ENCODE assay signal across 9 mouse cellular contexts in genomic region chr10:29143566-29144335, GRCm38 (mm10). TPM values are rescaled to one million over a fixed set of nuclear protein-coding genes. Genes with fewer than 3 reads are reported as not detected.
DNase-seq lines count a peak whose midpoint lies in the region; ATAC-seq and TF ChIP-seq lines count a peak whose summit lies in the region.
"Had no signal": no experiment of that assay in that cellular context is flagged by ENCODE, and none has a peak within 500 bp of the region (broad histone marks: within the 10 kb centered on the region; RNA-seq: fewer than 3 reads in every experiment).

TSS of gene Soga3 (plus strand) at chr10:29143839.

- WGBS in embryonic facial prominence, embryonic 13.5 days: under 1% methylated on average over 34 of the region's 34 CpGs
- 1% methylated on average over 34 of the region's 34 CpGs for WGBS in intestine, postnatal 0 days
- under 1% methylated on average over 34 of the region's 34 CpGs for WGBS in midbrain, embryonic 14.5 days

- no peaks in the 10 kb centered on the region for H3K36me3 ChIP-seq in ES-E14 (ENCODE audit: control insufficient read depth, insufficient read depth, low read length, poor library complexity, severe bottlenecking)
- no peaks in the 10 kb centered on the region for H3K36me3 ChIP-seq in embryonic facial prominence, embryonic 13.5 days
- H3K36me3 ChIP-seq in intestine, postnatal 0 days (ENCODE audit: control insufficient read depth, insufficient read depth): no peaks in the 10 kb centered on the region
- H3K36me3 ChIP-seq in midbrain, embryonic 14.5 days (ENCODE audit: control insufficient read depth, insufficient read depth, low read length): peaks cover 2% of the 10 kb centered on the region; the same call in 1 of the 2 replicates

- no peaks in the 10 kb centered on the region for H3K9me3 ChIP-seq in ES-E14 (ENCODE audit: control insufficient read depth, insufficient read depth, low read depth, low read length)
- no peaks in the 10 kb centered on the region for H3K9me3 ChIP-seq in embryonic facial prominence, embryonic 13.5 days
- H3K9me3 ChIP-seq in intestine, postnatal 0 days (ENCODE audit: control insufficient read depth): no peaks in the 10 kb centered on the region
- H3K9me3 ChIP-seq in midbrain, embryonic 14.5 days (ENCODE audit: control insufficient read depth, low read length): no peaks in the 10 kb centered on the region

- in situ Hi-C loops in ES-E14 (cut with MboI; ENCODE audit: low sequenced_read_pairs in 2 of 2, unreplicated experiment in 2 of 2): no loop called here

- H3K4me3 ChIP-seq in ES-E14 (ENCODE audit: insufficient read depth in 1 of 2, low read depth in 1 of 2, low read length in 2 of 2, poor library complexity in 1 of 2, severe bottlenecking in 1 of 2): peak within 1 kb of the TSS; percentile 59 to 61
- H3K4me3 ChIP-seq in embryonic facial prominence, embryonic 13.5 days: peak within 1 kb of the TSS; percentile 39
- peak within 1 kb of the TSS; percentile 17 for H3K4me3 ChIP-seq in intestine, postnatal 0 days (ENCODE audit: low read depth, low read length)
- H3K4me3 ChIP-seq in midbrain, embryonic 14.5 days (replicated peaks; ENCODE audit: low read depth, low read length): peak within 1 kb of the TSS; percentile 86
- H3K4me3 ChIP-seq: erythroblast, embryonic 14.5 days had no signal

- H3K4me2 ChIP-seq in embryonic facial prominence, embryonic 13.5 days: peak within 1 kb of the TSS; percentile 59
- peak within 1 kb of the TSS; percentile 27; the same call in 1 of the 2 replicates for H3K4me2 ChIP-seq in intestine, postnatal 0 days (replicated peaks; ENCODE audit: low read depth)
- H3K4me2 ChIP-seq in midbrain, embryonic 14.5 days (ENCODE audit: low read length): peak within 1 kb of the TSS; percentile 82

- no peak within 1 kb of the TSS; the same call in 1 of the 2 replicates for H3K9ac ChIP-seq in ES-E14 (ENCODE audit: insufficient read depth, low read depth, low read length, poor library complexity, severe bottlenecking)
- H3K9ac ChIP-seq in embryonic facial prominence, embryonic 13.5 days: peak within 1 kb of the TSS; percentile 44; the same call in 1 of the 2 replicates
- no peak within 1 kb of the TSS for H3K9ac ChIP-seq in intestine, postnatal 0 days (ENCODE audit: low read depth, low read length)
- H3K9ac ChIP-seq in midbrain, embryonic 14.5 days (replicated peaks; ENCODE audit: low read length): peak within 1 kb of the TSS; percentile 93

- peaks cover 69% of the 10 kb centered on the region for H3K27me3 ChIP-seq in embryonic facial prominence, embryonic 13.5 days
- peaks cover 40% of the 10 kb centered on the region for H3K27me3 ChIP-seq in intestine, postnatal 0 days (replicated peaks; ENCODE audit: control insufficient read depth, insufficient read depth, low read length)
- no peaks in the 10 kb centered on the region for H3K27me3 ChIP-seq in midbrain, embryonic 14.5 days (ENCODE audit: control insufficient read depth, insufficient read depth, low read length)

- peak; percentile 49 for DNase-seq in ES-E14 (ENCODE audit: low read depth, low spot score)
- DNase-seq in adrenal gland, adult 8-10 months: no peak
- DNase-seq in midbrain, embryonic 14.5 days: peak; percentile 95
- DNase-seq in gastrocnemius, adult 18-20 months (ENCODE audit: low spot score): no peak
- DNase-seq in gastrocnemius, postnatal 25 days: no peak

- H3K27ac ChIP-seq in ES-E14 (ENCODE audit: insufficient read depth, low read depth, low read length, poor library complexity, severe bottlenecking): no peak within 1 kb of the TSS; the same call in 1 of the 2 replicates
- no peak within 1 kb of the TSS for H3K27ac ChIP-seq in embryonic facial prominence, embryonic 13.5 days
- H3K27ac ChIP-seq in intestine, postnatal 0 days (ENCODE audit: low read depth, low read length): no peak within 1 kb of the TSS
- peak within 1 kb of the TSS; percentile 99 for H3K27ac ChIP-seq in midbrain, embryonic 14.5 days (replicated peaks; ENCODE audit: low read depth, low read length)

- H3K4me1 ChIP-seq in ES-E14 (ENCODE audit: control insufficient read depth in 2 of 2, insufficient read depth in 2 of 2, low read length in 2 of 2, poor library complexity in 1 of 2): peaks cover 0 to 3% of the 10 kb centered on the region in 2 experiments; a peak in 2 of 4 replicates
- H3K4me1 ChIP-seq in embryonic facial prominence, embryonic 13.5 days: peaks cover 27% of the 10 kb centered on the region
- no peaks in the 10 kb centered on the region for H3K4me1 ChIP-seq in intestine, postnatal 0 days (replicated peaks; ENCODE audit: control insufficient read depth, insufficient read depth, low read length)
- H3K4me1 ChIP-seq in midbrain, embryonic 14.5 days (ENCODE audit: control insufficient read depth, insufficient read depth, low read length): peaks cover 15% of the 10 kb centered on the region

- no peak for TF ChIP-seq CTCF in intestine, postnatal 0 days (IDR thresholded peaks at IDR 0.05; ENCODE audit: low read depth)

- no peak for ATAC-seq in embryonic facial prominence, embryonic 13.5 days (ENCODE audit: insufficient number of reproducible peaks, insufficient read depth, low FRiP score, low TSS enrichment, low read depth)
- ATAC-seq in intestine, postnatal 0 days: no peak
- ATAC-seq in midbrain, embryonic 14.5 days (ENCODE audit: low FRiP score, low TSS enrichment): peak; percentile 87
- ATAC-seq in granulocyte monocyte progenitor cell, adult 5-6 weeks (replicated peaks; ENCODE audit: poor library complexity, severe bottlenecking): no peak

TF ChIP-seq in ES-E14, 5 proteins besides CTCF, POLR2A, EP300 and RAD21:
- TF ChIP-seq CHD2 (IDR thresholded peaks at IDR 0.05; ENCODE audit: low read depth, low read length) (no peak), MAFK (IDR thresholded peaks at IDR 0.05; ENCODE audit: insufficient read depth, low read depth, low read length) (no peak), ZC3H11A (IDR thresholded peaks at IDR 0.05; ENCODE audit: borderline replicate concordance, low read depth, low read length) (no peak), ZNF384 (IDR thresholded peaks at IDR 0.05; ENCODE audit: low read depth, low read length) (no peak), HCFC1 (IDR thresholded peaks at IDR 0.05; ENCODE audit: borderline replicate concordance, insufficient read depth, low read length) (no peak)

RNA-seq across cellular contexts. Expression of gene Soga3, which starts in this region (rescaled TPM):
- 11.6 and 13.3 TPM in 2 replicates for total RNA-seq in ES-E14 (2012; rRNA removed)
- total RNA-seq in adrenal gland, adult 8-10 months (2022): 10 to 100 TPM in 3 of 4 experiments, 1 to 10 TPM in 1; 8.3 to 15.9 (median 12.0) TPM
- polyA plus RNA-seq in embryonic facial prominence, embryonic 13.5 days (2015; fragmentation: Nextera tagmentation; extraction: Ambion mirVana): 3.8 and 9.0 TPM in 2 replicates
- polyA plus RNA-seq in intestine, postnatal 0 days (2015; fragmentation: Nextera tagmentation; extraction: Ambion mirVana): 2.2 and 2.7 TPM in 2 replicates
- 90.7 and 94.5 TPM in 2 replicates for polyA plus RNA-seq in midbrain, embryonic 14.5 days (2014; fragmentation: Nextera tagmentation; extraction: Ambion mirVana)
- total RNA-seq in granulocyte monocyte progenitor cell, adult 5-6 weeks (2014; fragmentation: Nextera tagmentation): not detected in 2 replicates
- total RNA-seq in granulocyte monocyte progenitor cell, adult 5-6 weeks (2017): not detected in 2 replicates
- total RNA-seq in gastrocnemius, adult 18-20 months (2021): not detected
- under 1 TPM in 1 of 2 experiments, not detected in 1; 0.29 TPM for total RNA-seq in gastrocnemius, postnatal 25 days (2021)
- polyA plus RNA-seq: erythroblast, embryonic 14.5 days had no signal

Comparison
In these comparisons a context has a peak if more than half of its experiments do, and no peak if none do; other contexts are left out.
1. DNase-seq: peak in ES-E14 (single experiment) and midbrain, embryonic 14.5 days (single experiment); none in adrenal gland, adult 8-10 months (single experiment), gastrocnemius, adult 18-20 months (single experiment) and gastrocnemius, postnatal 25 days (single experiment).
2. H3K4me3 ChIP-seq: peak in every context shown above with its lines; median percentile 86 in midbrain, embryonic 14.5 days; 60 in ES-E14; 39 in embryonic facial prominence, embryonic 13.5 days; 17 in intestine, postnatal 0 days.
3. H3K9ac ChIP-seq: peak in embryonic facial prominence, embryonic 13.5 days (single experiment) and midbrain, embryonic 14.5 days (single experiment); none in ES-E14 (single experiment) and intestine, postnatal 0 days (single experiment).
4. H3K4me2 ChIP-seq: peak in every context shown above with its lines; median percentile 82 in midbrain, embryonic 14.5 days; 59 in embryonic facial prominence, embryonic 13.5 days; 27 in intestine, postnatal 0 days.